Mouse (Mus musculus) lung, postnatal 10 days (tissue): ENCODE measurements around the gene Cttn.

Source experiments
- DNase-seq: peaks from one replicate; pipeline ENCODE4 v3.0.0; 2021

The Cttn gene

GRCm38 (mm10) chr7:144387537-144387936, 83.3 kb downstream of the Cttn start:
- no peak for DNase-seq
